Mouse (Mus musculus): ENCODE data around the gene Ndufa8.

The Ndufa8 gene

DNA sequence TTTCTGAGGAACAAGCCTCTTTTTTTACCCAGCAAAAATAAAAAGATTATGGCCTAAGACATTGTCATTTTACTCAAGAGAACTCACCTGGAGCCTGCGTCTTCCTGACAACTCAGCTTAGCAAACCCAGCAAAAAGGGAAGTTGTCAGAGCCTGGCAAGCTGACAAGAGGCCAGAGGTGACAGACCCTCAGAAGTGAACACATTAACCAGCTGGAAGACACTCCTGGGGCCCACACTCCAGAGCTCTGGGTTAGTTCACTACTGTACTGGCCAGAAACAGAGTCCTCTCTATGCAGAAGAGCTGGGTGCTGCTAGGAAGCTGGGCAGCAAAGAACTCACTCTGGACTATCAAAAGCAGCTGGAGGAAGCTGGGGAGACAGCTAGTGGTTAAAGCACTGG, 8.3 kb downstream of the Ndufa8 start:
- peak in 1 of 2 experiments; percentile 32 for DNase-seq

DNA sequence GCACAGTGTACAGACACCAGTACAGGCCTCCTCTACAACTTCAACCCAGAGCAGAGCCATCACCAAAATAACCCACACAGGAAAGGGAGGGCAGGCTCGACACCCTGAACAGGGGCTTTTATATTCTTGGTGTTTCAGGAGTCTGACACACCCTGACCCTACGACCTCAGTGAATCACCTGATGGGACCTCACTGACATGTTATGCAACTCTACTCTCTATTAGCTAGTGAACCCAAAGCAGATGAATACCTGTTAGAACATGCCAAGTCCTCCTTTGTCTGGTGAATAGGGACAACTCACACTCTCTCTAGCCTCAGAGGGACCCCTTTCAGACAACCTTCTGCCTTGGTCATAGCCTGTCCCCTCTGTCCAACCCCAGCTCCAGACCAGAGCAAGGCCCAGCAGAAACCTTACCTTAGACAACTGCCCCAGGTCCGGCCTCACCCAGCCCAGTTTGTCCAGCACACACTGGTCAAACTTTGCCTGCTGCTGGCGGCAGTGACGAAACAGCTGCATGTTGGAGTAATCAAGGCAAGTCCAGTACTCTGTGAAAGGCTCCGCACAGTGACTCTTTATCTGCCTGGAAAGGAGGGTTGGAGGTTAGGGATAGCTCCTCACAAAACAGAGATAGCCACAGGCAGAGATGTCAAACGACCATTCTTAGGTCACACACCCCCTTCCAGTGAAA, 9.8 kb downstream of the Ndufa8 start:
- no peak for DNase-seq

DNA sequence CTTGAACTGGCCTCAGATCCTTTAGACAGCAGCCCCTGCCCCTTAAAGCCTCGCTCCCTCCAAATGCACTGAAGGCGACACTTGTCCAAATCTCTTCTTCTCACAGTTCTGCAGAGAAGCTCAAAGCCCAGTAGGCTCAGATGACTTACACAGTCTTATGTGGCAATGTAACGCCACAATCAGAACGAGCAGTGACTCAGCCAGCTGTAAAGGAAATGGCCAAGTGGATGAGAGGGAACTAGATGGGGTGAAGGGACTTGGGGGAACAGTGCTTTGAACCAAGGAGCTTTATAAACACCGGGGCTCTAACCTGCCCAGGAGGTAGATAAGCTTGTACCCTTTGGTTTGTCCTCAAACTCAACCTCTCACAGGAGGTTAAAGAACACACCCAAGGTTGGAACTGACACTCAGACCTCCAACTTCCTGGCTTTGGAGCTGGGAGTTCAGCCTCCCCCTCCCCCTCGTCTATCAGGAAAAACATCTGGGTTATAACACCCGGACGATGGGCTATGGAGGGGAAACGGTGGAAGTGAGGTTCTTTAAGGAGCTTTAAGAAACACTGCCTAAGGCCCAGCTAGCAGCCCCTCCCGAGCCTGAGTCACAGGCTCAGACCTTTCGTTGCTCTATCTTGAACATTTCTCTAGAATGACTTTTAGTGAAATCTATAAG, 13.7 kb downstream of the Ndufa8 start:
- DNase-seq = peak; percentile 37 to 64

DNA sequence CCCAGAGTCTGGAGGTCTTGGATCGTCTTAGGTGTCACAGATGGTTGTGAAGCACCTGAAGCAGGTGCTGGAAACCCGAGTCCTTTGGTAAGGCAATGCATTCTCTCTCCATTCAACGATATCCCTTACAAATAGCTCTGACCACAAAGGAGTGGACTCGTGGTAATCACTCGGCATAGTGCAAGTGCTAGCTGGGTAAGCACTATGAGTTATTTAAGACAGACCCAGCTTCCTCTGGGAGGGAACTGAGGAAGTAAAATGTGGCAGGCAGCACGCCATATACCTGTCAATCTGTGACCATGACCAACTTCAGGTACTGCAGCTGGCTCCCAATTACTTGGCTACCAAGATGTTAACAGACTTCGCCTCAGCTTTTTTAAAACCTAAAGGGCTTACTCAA, 14.3 kb downstream of the Ndufa8 start:
- DNase-seq = no peak

DNA sequence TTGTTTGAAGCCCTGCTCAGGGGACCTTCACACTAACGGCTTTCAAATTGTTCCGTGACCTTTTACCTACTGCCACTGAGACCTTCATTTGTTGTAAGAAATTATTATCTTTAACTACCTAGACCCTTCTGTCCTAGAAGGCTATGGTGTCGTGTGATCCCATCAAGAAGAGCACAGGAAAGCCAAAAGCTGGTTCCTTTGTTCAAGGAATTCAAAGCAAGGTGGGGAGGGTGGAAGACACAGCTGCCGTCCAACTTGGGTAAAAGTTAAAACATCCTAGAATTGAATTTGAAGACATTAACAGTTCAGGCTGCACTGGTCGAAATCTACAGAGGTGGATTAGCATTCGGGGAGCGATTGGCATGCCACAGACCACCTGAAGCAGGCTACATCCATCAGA, 15.2 kb downstream of the Ndufa8 start:
- DNase-seq = no peak

DNA sequence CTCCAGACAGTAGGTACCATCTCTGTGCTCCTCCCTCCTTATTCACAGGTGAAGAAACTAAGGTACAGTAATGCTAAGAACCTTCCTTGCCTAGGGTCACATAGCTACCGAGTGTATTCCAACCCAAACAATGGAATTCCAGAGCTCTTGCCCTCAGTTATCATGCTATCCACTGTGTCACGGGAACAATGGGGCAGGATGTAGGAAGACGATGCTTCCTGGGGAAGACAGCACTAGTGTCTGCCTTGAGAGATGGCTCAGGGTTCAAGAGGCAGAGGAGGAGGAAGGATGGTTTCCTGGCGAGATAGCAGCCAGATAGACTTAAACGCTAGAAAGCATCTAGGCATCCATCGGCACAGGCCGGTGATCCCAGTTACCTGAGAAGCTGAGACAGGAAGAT, 16.3 kb downstream of the Ndufa8 start:
- peak in 1 of 2 experiments; percentile 14 for DNase-seq

DNA sequence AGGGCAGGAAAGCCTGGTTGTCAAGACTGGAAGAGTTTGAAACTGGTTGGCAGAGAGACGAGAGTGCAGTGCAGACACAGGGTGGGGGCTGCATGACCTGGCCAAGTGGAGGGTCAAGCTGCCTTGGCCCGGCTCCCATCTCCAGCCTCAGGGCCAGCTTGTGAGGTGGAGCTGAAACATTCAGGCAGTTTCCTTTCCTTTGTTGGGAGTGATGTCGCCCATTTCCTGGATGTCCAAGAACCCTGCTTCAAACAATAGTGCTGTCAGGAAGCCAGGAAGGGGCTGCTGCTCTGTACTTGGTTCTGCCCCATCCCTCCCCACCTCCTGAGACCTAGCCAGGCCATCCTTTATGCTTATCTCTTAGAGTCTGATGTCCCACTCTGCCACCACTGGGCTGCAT, 25.9 kb downstream of the Ndufa8 start:
- DNase-seq = peak; percentile 67 to 77

DNA sequence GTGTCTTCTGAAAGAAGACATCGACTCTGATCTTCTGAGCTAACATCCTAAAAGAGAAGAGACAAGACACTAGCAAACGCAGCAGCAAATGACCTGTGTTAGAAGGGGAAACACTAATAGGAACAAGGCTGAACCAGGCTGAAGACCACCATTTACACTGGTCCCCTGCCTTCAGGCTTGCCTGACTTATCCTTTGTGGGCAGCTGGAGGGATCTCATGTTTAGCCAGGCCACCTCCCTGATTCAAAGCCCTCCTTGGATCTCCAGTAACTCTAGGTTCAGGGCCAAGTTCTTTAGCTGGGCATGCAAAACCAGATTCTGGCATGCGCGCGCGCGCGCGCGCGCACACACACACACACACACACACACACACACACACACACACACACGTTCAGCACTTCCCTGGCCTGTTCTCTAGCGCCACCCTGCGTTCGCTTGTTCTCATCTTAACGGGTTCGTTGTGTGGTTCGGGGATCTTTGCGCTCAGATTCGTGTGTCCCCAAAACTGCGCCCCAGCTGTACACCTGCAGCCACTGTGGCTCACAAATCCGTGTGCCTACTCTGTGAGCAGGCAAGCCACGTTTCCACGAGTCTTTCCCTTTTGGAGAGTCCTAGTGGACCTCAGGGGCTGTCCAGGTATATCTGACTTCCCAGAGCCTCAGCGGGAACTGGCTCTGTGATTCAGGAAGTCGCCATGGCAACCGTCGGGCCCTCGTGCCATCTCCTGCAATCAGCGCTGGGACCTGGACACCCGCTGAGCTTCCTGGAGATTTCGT, 27.6 kb downstream of the Ndufa8 start:
- peak; percentile 94 for DNase-seq

DNA sequence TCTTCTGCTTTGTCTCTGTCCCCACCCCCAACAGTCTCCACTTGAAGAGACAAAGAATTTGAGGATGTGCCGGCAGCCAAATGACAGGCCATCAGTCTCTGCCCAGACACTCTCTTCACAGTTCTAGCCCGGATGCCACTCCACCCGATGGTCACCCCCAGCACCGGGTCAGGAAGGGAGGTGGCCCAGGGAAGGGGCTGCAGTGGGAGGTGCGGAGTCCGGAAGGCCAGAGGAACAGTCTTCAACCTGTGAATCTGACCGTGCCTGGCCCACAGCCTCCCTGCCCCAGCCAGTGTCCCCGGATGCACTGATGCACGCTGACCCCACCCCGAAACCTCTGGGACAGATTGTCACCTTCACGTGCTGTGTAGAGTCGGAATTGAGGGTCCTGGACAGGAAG, 36.2 kb downstream of the Ndufa8 start:
- DNase-seq = peak; percentile 40 to 61

DNA sequence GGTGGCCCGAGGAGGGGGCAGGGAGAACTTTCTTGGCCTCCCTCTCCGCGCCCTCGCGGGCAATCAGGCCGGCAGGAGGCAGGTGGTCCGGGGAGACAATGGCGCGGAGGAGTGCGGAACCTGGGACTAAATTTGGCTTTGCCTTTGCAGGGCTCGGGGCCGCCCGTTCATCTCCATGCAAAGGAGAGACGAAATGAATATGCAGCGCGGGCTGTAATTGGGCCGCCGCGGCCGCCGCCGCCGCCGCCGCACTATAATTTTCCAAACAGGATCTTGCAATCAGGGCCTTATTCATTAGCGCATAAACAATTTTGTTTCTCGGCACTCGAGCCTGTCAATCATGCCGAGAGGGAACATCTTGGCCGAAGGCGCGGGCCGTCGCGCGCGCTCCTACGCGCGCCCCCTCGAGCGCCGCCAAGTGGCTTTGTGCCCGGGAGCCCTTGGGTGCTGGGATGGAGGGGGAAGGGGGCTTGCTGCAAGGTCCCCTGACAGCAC, 37.8 kb downstream of the Ndufa8 start:
- peak; percentile 44 to 56 for DNase-seq

DNA sequence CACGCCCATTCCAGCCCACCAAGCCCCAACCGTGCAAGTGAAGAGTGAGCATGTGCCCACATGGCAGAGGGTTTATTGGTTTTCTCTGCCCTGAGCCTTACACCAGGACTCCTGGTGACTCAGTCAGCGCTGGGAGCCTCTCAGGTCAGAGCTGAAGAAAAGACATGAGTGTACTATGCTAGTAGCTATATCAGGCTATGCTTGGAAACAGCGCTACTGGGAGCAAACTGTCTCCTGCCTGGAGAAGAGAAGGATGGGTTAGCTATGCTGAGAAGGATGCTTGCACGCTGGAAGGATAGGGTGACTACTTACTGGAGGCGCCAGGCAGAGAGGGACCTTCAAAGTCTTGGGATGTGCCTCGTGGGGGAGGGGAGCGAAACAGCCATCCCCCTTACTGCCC, 38.6 kb downstream of the Ndufa8 start:
- DNase-seq = no peak

DNA sequence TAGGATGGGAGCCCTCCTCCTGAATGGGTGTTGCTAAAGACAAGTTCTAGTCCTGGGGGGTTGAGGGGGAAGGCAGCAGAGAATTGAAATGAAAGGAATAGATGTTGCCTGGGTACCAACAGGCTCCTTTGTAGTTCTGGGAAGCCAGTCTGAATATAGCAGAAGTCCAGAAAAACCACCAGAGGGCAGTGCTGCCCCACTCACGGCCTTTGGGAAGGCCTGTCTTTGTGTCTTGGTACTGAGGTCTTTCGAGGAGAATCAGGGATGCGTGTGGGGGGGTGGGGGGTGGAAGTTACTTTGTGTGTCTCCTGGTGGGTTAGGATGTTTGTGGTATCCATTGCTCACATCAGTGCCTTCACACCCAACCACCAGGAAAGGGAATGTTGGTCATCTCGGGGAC, 39.8 kb downstream of the Ndufa8 start:
- DNase-seq = peak; percentile 82 to 83

DNA sequence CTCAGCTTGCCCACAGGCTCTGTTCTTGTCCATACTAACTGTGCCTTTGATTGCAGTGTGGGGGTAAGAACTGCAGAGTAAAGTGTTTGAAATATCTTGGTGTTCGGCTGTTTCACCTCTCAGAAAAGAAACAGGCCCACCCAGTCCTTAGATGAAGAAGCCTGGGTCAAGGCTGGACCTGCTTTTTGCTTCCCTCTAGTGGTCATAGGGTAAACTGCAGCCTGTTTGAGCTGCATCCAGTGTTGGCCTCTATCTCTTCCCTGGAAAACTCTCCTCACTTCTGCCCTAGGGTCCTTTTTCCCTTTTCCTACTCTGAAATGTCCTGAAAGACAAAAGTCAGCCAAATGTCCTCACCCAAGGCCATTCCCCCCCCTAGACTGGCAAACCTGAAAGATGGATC, 41.1 kb downstream of the Ndufa8 start:
- DNase-seq = peak; percentile 57 to 62

DNA sequence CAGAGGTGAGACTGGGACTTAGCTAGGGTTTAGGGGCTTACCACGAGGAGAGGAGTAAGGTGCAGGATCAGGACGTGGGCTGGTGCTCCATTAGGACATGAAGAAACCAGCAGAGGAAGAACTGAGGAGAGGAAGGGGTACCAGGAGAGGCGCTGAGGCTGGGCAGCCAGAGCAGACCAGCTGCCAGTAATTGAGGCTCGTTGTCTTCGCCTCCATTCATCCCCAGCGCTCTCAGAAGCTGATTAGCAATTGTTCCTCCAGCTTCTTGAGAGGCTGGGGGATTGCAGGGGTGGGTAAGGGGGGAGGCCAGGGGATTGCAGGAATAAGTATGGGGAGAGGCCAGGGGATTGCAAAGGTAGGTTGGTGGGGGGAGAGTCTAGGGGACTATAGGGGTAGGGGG, 47.0 kb downstream of the Ndufa8 start:
- DNase-seq = no peak

DNA sequence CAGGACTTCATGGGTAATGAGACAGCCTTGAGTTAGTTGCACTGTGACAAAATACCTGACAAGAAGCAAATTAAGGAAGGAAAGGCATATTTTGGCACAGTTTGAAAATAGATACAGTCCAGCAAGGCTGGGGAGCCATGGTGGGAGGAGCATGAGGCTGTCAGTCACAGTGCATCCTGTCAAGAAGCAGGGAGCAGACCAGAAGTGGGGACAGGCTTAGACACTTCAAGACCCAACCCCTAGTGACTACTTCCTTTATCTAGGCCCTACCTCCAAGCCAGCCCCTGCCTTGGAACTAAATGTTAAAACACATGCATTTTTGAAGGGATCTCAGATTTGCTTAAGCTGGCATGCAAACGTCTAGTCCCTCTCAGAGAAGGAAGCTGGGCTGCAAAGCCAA, 48.8 kb downstream of the Ndufa8 start:
- no peak for DNase-seq

DNA sequence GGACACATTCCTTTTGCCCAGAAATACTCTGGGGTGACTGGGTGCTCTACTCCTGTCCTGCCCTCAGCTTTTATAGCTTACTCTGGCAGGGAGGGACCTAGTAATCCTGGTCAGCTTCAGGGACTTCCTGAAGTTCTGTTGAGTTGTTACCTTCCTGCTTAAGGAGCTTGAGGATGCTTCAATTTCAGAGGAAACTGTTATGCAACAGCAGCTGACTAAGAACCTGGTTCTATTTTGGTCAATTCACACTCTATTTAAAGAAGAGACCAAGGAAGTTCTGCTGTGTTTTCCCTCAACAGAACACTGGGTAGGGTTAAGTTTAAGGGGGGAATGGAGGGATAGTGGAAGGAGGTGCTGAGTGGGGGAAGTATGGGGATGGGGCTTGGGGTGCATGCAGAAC, 50.0 kb downstream of the Ndufa8 start:
- no peak for DNase-seq

DNA sequence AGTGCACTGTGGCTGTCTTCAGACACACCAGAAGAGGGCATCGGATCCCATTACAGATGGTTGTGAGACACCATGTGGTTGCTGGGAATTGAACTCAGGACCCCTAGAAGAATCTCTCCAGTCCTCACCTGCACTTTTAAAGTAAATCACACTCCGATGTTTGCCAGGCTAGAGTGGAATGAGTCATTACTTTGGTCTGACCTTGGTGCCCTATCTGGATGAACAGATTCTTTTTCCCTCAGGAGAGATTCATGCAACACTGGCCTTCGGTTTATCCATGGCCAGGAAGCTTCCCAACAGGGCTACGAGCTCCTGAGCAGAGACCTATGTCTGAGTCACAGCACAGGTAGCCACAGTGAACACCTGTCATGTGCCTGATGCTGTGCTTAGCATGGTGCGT, 50.8 kb downstream of the Ndufa8 start:
- no peak for DNase-seq

DNA sequence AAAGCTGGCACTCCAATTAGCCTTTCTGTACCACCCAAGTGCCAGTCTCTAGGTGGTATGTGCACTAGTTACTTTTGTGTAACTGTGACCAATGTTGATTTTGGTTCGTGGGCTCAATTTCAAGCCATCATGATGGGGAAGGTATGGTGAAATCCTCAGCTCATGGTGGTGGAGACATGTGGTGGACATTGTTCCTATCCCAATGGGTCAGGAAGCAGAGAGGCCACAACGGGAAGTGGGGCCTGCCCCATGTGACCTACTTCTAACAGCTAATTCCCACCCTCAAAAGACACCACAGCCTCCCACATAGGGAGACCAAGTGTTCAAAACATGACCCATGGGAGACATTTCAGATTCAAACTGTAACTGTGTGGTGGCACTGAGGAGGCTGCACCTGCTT, 52.5 kb downstream of the Ndufa8 start:
- DNase-seq = no peak

DNA sequence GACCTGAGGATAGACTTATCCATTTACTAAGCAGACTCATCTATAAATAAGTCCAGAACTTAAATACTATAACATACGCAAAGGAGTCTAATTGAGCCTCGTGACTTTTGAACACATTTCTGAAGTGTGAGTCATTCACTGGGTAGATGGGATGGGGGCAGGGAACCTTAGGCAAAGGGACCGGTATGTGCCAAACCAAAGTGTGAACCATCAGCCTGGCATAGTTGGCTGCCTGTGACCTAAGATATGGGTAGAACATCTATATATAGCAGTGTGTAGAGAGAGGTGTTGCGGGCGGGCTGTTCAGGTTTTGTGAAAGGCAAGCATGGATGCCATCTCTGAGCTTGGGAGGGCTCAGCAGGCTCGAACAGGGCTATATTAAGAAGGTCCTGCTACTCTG, 54.9 kb downstream of the Ndufa8 start:
- DNase-seq = no peak

DNA sequence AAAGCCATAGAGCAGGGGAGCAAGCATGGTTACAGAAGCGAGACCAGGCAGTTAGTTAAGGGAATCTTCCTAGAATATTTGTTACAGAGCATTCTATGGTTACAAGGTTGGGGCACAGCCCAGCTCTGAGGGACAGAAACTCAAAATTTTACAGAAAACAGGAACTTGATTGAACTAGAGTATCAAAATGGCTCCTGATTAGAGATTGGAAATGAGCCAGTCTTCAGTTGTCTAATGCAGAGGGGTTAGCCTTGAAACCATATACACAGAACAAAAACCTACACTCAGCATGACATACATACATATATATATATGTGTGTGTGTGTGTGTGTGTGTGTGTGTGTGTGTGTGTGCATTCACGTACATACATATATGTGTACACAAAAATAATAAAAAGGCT, 55.7 kb downstream of the Ndufa8 start:
- DNase-seq = no peak

DNA sequence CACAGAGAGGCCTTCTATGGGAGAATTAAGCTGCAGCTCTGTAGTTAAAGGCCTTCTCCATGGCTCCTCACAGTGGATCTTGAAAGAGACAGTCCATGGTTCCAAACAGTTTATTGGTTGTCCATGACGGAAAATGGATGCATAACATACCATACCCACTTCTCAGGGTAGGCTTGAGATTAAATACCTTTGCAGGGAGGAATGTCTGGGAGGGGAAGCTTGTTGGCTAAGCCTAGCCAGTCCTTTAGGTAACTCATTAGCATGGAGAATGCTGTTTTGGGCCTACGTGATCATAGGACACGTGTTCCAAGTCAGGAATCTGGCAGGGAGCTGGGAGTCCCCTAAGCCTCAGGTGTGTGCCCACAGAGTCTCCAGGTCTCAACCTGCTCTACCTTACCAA, 56.9 kb downstream of the Ndufa8 start:
- no peak for DNase-seq
